Mouse (Mus musculus) lung, postnatal 25 days (tissue): ENCODE data around the gene Hspb1.

Experiments
- DNase-seq: peaks from one replicate; pipeline ENCODE4 v3.0.0; 2022; ENCODE audit warnings: low spot score

The Hspb1 gene

GRCm38 (mm10) chr5:135913201-135913600 is 25.5 kb downstream of the Hspb1 start:
- DNase-seq = no peak

GRCm38 (mm10) chr5:135914156-135914555 is 26.4 kb downstream of the Hspb1 start:
- DNase-seq = peak; percentile 76

DNA sequence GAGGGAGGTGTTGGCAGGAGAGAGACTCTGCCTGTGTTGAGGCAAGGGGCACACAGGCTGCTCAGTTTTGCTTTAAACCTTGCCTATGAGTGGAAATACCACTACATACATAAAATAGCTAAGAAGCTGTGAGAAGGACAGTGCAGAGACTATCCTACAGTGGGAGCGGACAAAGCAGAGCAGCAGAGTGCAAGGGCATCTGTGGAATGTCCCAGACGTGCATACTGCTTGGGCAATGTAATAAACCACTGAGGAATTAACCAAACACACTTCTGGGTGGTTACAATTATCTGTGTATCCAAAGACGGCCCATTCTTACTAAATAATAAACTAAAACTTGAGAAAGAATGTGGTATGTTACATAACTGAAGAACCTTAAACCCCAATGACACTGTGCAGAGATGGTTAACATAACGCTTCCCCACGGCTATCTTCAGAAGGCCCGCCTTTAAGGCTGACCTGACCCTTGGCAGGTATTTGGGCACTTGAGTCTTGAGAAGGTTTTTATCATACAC is 28.4 kb downstream of the Hspb1 start:
- no peak for DNase-seq

DNA sequence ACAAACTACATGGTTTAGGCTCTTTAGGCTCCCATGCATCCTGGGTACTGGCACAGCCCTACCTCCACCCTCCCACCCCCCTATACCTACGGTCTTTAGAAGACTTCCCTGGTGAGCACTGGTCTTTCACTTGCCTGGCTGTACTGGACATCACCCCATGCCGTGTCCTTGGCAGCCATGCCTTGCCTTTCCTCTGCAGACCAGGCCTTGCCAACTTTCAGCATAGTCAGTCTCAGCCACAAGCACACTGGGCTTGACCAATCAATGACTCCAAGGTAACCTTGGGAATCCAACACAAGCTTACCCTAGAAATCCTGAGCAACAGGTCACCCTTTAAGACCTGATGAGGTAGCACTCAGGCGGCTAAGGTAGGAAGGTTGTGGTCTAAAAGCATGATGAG is 28.9 kb downstream of the Hspb1 start:
- no peak for DNase-seq

GRCm38 (mm10) chr5:135917327-135918058 is 29.8 kb downstream of the Hspb1 start:
- DNase-seq = no peak

- DNase-seq = no peak
These were observed 30.3 kb downstream of the Hspb1 start for GRCm38 (mm10) chr5:135918059-135918437.

- no peak for DNase-seq
These were observed 30.9 kb downstream of the Hspb1 start for GRCm38 (mm10) chr5:135918593-135918992.

GRCm38 (mm10) chr5:135919902-135920301 is 32.2 kb downstream of the Hspb1 start:
- no peak for DNase-seq

DNA sequence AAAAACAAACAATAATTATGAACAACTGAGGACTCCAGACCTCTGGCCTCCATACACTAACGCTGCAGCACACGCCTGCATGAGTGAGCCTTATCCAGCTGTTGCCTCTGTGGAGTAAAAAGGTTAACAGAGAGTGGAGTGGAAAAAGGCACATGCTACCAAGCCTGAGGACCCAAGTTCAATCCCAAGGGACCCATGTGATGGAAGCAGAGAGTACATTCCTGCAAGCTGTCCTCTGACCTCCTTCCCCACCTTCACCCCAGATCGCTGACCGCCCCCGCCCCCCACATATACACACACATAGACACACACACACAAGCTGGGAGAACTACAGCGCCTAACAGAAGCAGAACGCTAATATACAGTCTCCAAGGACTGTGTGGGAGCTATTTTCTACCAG is 36.2 kb downstream of the Hspb1 start:
- DNase-seq = no peak

- DNase-seq = no peak
These were observed 42.1 kb downstream of the Hspb1 start for GRCm38 (mm10) chr5:135929685-135930424.

DNA sequence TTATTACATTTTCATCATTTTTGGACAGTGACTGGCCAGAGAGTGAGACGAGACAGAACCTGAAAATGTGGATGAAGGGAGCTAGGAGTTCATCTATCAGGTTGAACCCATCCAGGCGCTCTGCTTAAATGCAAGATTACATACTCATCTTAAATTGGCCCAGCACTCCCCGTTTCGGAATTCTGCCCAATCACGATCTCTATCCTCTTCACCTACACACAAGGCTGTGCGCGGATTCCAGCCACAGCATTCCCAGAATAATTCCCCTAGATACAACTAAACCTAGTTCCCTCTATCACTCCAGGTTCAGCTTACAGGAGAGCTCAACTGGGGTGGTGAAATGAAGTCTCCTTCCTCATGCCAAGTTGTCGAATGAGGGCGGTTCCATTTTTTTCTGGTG is 43.8 kb downstream of the Hspb1 start:
- DNase-seq = no peak

DNA sequence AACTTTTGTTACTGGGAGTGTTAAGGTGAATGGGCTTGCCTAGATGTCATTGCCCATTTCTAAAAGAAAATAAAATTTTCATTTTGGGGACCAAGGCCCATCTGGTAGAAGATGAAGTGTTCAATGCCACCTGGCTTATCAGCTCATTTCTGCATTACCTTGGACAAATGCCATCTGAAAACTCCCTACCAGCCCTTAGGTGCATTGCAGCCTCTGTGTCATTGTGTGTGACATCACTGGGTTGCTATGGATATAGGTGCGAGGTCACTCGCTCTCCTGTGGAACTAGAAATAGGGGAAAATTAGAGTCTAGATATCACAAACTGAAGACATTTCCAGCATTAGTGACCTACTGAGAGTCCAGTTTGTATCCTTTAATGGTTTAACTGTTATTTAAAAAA is 44.6 kb downstream of the Hspb1 start:
- no peak for DNase-seq

DNA sequence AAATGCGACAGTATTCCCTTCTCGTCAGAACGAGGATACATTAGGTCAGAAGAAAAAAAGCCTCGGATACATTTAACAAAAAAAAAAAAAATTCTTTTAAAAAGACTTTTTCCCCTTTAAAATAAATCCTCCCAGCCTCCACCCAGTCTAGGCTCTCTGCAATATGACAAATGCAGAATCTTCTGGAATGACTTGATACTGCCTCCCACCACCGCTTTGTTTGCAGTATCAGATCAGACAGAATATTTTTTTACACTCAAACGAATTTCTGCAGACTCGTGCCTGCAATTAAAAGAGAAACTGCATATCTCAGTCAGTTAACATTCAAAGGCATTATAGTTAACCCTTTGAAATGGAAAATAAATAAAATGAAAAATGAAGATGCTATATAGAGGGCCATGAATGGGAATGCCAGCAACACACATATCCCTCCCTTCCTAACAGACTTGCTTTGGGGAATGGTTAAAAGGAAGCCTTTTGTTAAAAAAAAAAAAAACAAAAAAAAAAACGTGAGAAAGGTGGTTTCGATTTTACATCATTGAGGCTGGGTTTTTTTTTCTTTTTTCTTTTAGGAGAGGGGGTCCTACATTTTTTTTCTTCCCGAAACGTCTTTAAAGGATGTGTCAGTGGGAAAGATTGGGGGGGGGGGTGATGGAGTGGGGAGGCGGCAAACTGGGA is 45.6 kb downstream of the Hspb1 start:
- DNase-seq = no peak

GRCm38 (mm10) chr5:135933900-135934441 is 46.3 kb downstream of the Hspb1 start:
- peak; percentile 55 for DNase-seq

- DNase-seq = peak; percentile 98
These were observed 46.9 kb downstream of the Hspb1 start, which contains the start of gene Ywhag for GRCm38 (mm10) chr5:135934481-135935175. Gene Ywhag (minus strand): TSS chr5:135934616.

DNA sequence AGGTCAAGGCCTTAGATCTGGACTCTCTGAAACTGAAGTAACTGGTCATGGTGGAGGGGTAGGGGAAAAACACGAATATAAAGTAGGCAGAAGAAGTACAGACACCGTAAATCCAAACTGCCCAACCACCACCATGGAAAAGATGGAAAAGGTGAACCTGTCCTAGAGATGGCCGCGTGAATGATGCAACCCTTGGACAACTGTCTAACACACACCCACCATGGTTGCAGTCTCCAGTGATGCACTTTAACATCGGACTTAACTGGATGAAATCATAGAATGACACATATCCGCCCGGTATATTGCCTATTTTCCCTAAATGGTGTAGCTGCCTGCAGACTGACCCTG is 47.4 kb downstream of the Hspb1 start:
- no peak for DNase-seq

DNA sequence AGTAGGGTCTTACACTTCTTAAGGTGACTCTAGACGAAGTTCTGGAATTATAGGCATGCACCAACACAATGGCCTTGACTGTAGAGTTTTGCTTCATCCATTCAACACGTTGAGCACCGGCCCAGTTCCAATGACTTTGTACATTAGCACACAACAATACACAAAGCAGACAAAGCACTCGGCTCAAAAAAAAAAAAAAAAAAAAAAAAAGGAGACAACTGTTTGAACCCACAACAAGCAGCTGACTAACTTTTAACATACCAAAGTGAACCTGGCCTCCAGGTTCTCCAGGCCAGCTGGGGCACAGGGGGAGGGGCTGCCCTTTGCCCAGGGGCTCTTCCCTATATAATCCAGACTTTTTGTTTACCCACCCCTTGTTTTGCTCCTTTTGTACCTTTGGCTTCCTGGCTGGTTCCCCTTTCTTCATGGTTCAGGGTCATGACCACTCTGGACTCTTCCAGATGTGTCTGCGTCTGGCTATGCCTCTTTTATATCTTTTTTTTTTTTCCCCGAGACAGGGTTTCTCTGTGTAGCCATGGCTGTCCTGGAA is 48.0 kb downstream of the Hspb1 start:
- DNase-seq = no peak
